Mouse (Mus musculus): ENCODE data around the gene Orc5.

Orc5 gene

DNA sequence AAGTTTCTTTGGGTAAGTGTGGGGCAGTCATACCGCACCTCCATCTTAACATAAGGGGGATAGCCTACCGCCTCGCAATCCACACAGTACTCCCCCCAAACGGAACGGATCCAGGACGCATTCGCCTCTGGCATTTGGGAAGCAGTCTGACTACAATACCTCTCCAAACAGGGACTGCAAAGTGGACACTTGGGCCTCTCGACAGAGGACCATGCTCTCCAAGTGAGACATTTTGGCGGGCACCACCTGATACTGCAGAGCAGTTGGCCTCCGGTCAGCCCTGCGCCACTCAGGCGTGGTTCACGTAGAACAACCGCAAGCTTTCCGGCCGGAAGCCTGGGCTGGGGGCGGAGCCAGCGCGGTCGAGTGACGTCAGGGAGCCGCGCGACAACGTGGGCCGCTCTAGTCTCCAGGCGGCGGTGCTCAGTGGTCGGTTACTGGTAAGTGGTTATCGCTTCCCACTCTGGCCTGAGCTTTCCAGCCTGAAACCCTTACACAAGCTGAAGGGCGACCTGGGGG lies at the start of gene Orc5:
Gene Orc5, minus strand, starts transcription at position 397 of the 519 bp plus-strand sequence.
- DNase-seq (ENCODE audit: low read depth) = peak; percentile 83

GRCm38 (mm10) chr5:22596981-22597380 lies 46.8 kb upstream of the Orc5 start:
- no peak for DNase-seq (ENCODE audit: low read depth)

- DNase-seq (ENCODE audit: low read depth) = no peak
Observed at GRCm38 (mm10) chr5:22589370-22589966, 39.2 kb upstream of the Orc5 start.

DNA sequence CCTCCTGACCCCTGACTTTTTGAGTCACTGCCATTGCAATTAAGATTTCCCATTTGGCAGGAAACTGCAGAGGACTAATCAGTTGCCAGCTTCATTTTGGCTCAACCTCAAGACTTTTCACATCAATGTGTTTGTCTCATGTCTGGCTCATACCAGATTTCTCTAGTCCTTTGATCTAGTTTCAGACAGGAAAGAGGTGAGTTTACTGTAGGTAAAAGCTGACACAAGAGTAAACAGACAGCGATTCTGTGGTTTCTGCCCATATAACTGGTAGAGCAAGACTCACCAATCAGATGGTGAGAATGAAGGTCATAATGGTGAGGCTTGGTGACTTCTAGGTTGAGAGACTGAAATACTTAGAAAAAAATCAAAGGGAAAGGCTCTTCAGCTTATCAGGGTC lies 37.3 kb upstream of the Orc5 start:
- DNase-seq (ENCODE audit: low read depth) = no peak

DNA sequence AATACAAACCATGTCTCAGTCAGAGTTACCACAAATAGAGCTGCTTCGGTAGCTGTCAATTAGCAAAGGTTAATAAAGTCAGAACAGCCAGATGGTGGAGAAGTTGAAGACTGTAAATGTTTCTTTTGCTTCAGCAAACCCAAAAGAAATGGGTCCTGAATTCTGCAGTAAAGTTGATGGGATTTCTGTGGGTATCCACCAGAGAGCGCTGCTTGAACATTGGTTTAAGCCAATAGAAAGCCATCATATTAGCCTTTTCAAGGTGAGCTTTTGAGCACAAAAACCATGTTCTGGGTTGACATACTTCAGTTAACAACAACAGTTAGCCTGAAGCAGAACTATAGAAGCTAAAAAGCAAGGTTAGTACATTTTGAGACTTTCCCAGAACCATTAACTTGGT lies 34.3 kb upstream of the Orc5 start:
- DNase-seq (ENCODE audit: low read depth) = no peak

GRCm38 (mm10) chr5:22578011-22578410 lies 27.8 kb upstream of the Orc5 start:
- DNase-seq (ENCODE audit: low read depth) = no peak

GRCm38 (mm10) chr5:22574751-22575150 lies 24.5 kb upstream of the Orc5 start:
- DNase-seq (ENCODE audit: low read depth) = no peak

DNA sequence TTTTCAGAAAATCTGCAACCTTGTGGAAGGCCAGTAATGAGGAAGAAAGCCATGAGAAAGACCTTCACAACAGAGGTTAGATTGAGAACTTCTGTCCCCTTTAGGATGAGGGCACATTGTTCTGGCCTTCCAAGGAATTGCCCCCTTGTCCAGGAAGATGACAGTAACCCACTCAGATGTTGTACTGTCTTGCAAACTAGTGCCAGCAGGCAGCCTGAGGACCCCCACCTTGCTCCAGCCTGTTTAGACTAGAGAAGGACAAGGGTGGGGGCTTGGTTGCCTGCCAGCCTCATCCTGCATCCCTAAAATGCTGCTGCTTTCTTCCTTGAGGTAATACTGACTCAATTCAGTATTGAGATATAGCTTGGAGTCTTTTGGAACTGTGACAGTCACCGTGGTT lies 23.9 kb upstream of the Orc5 start:
- no peak for DNase-seq (ENCODE audit: low read depth)

- DNase-seq (ENCODE audit: low read depth) = no peak
Observed at GRCm38 (mm10) chr5:22573696-22574095, 23.5 kb upstream of the Orc5 start.

- DNase-seq (ENCODE audit: low read depth) = no peak
Observed at GRCm38 (mm10) chr5:22572881-22573280, 22.7 kb upstream of the Orc5 start.

DNA sequence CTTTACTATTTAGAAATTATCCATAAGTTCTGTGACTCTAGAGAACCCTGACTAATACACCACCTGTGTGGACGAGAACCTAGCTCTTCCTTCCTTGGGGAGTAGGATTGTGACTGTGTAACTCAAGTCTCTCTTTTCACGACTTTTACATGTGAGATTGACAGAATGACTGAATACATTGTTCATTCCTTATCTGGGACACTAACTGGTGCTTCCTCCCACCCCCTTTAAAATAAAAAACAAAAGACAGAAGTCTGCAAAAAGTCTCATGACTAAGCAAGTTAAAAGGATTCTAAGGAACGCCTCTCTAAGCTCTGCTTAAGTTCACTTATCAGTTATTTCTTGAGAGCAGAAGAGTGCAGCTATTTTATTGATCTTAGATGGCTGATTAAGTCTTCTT lies 22.2 kb upstream of the Orc5 start:
- DNase-seq (ENCODE audit: low read depth) = no peak

DNA sequence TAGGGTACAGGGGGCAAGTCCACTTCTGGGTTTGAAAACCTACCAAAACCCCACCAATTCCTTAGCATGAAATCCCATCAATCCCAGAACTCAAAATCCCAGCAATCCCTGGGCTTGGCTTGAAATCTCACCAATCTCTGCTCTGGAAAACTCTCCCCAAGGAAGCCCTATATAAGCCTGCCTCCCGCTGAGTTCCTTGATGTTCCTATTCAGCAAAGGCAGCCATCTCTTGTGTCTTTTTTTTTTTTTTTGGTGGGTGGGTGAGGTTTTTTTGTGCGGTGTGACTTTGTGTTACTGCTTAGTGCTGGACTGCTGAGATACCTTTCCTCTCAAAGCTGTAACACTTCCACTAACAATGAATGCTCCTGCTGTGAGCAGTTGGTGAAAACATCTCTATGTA lies 15.5 kb upstream of the Orc5 start:
- DNase-seq (ENCODE audit: low read depth) = no peak

DNA sequence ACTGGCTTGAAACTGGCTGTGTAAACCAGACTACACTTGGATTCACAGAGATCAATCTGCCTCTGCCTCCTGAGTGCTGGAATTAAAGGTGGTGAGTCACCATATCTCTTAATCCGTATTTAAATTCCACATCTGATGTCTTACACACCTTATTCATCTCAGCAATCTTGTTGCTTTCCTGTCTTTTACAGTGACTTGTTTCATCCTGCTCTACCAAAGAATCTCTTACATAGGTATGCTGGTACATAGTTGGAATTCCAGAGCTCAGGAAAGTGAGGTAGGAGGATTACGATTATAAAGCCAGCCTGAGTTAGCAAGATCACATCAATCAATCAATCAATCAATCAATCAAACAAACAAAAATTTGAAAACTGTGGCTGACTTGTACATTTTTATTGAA lies 9.6 kb upstream of the Orc5 start:
- DNase-seq (ENCODE audit: low read depth) = no peak

- no peak for DNase-seq (ENCODE audit: low read depth)
Observed at GRCm38 (mm10) chr5:22557491-22558113, 7.4 kb upstream of the Orc5 start.

- no peak for DNase-seq (ENCODE audit: low read depth)
Observed at GRCm38 (mm10) chr5:22556713-22557112, 6.5 kb upstream of the Orc5 start.

DNA sequence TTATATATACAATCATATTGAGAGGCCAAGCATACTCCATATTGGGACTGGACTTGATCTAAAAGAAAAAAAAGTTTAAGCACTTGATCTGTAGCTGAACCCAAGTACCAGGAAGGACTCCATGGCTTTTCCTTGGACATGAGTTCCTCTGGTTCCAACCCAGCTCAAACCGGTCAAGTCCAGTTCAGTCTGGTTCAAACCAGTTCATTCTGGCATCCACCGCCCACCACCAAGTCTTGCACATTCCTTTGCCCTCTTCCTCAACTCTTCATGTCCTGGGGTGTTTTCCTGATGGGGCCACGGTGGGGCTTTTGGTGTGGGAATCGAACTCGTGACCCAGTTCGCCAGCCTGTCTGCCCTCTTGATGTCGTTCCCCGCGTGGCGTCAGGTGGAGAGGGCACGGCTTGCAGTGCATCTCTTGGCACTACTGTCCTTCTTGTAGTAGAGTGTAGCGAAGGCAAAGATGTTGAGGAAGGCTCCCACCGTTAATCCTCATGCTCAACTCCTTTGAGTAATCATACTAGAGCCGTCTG lies 2.1 kb upstream of the Orc5 start:
- DNase-seq (ENCODE audit: low read depth) = no peak

GRCm38 (mm10) chr5:22549366-22550032 lies 730 bp downstream of the Orc5 start:
- no peak for DNase-seq (ENCODE audit: low read depth)

GRCm38 (mm10) chr5:22548556-22549161 lies 1.6 kb downstream of the Orc5 start:
- DNase-seq (ENCODE audit: low read depth) = no peak

GRCm38 (mm10) chr5:22546536-22546935 lies 3.7 kb downstream of the Orc5 start:
- DNase-seq (ENCODE audit: low read depth) = no peak

- no peak for DNase-seq (ENCODE audit: low read depth)
Observed at GRCm38 (mm10) chr5:22545305-22545704, 4.9 kb downstream of the Orc5 start.

DNA sequence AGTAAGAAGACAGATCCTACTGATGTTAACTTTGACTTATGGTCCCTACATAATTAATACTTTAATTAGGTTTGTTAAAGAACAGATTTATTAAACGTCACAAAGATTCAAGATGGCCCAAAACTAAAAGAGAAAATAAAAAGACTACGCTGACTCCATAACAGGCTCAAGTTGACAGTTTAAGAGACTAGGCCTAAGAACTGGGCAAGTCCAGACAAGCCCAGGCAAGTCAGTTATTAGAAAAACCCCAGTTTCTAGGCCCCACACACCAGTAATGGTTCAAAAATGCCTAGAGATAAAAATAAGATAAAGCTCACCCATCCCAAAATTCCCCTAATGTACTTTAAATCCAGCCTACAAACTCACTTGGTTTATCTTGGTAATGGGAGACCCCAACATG lies 7.6 kb downstream of the Orc5 start:
- DNase-seq (ENCODE audit: low read depth) = no peak

DNA sequence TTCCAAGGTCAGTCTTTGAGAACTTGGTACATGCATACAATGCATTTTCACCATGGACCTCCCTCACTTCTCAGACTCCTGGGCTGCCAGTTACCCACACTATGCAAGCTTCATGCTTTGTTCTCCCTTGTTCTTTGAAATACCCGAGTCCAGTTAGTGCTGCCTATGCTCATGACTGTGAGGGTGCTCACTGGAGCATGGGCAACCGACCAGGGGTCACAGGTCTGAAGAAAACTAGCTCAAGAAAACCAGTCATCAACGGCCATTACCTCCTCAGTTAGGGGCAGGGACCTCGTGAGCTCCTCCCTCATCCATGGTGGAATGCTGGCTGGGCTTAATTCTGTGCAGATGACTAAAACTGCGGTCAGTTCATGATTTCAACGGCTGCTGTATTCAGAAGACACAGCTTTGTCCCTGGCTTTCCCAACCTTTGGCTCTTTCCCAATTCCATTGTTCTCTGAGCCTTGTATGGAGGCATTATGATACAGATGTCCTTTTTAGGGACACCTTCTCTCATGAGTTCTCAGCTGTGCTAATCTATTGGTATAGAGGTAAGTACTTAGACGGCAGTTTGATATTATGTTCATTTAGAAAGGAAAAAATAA lies 11.1 kb downstream of the Orc5 start:
- no peak for DNase-seq (ENCODE audit: low read depth)

All from fibroblast of lung, adult 2 months (primary cell).